Mouse (Mus musculus): ENCODE measurements around the gene Madcam1.

DNA sequence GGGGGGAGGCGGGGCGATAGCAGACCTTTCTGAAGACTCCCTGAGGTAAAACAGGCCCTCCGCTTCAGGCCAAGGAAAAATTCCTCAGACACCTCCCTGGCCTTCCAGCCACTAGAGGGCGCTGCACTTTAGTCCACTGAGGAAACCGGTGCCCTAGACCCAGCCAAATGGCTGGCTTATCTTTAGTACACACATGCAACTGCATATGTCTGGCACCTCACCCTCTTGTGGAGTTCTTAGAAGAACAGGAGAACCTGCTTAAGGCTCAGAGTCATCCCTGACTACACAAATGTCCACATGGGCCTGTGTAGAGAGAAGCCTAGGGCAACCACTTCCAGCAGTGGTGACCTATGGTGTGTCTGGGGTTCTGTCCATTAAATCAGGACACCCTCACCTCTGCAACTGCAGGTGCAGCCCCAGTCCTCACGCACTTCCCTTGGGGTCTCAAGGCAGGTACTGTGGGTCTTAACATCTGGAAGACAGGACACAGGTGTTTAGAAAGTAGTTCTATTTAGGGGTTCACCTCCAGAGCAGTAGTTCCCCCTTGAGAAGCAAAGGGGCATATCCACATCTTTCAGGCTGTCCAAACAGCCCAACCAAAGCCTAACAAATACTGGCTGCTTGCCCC lies 48.3 kb downstream of the Madcam1 start:
- TF ChIP-seq GATA1 (IDR thresholded peaks at IDR 0.05; ENCODE audit: borderline replicate concordance, low read length) (no peak), CTCF (IDR thresholded peaks at IDR 0.05; ENCODE audit: low read depth, low read length) (peak; percentile 69), POLR2AphosphoS5 (IDR thresholded peaks at IDR 0.05; ENCODE audit: insufficient replicate concordance, low read depth, low read length) (peak; percentile 54; the same call in 1 of the 2 replicates)

Data from G1E (cell line).